Mouse (Mus musculus) olfactory bulb, adult 2 months (tissue): ENCODE measurements around the gene Glra3. TPM values are rescaled to one million over a fixed set of nuclear protein-coding genes. Genes with fewer than 3 reads are reported as not detected.

Experiments used
- H3K27ac ChIP-seq: fragments of 200-500 bp; 2 replicates; pipeline ENCODE4 v1.5.1; 2012; ENCODE audit warnings: low read depth, low read length; ENCODE audit not compliant: insufficient read depth
- H3K4me1 ChIP-seq: fragments of 200-500 bp; 2 replicates; pipeline ENCODE4 v1.6.1; 2012; ENCODE audit warnings: low read length; ENCODE audit not compliant: control insufficient read depth, insufficient read depth
- H3K4me3 ChIP-seq: fragments of 200-500 bp; 2 replicates; pipeline ENCODE4 v1.5.1; 2012; ENCODE audit warnings: mild to moderate bottlenecking, low read depth, low read length, moderate library complexity; ENCODE audit not compliant: insufficient read depth
- CTCF ChIP-seq: fragments of 200-500 bp; IDR thresholded peaks from 2 replicates; pipeline ENCODE4 v1.5.1; 2012; ENCODE audit warnings: low read depth, mild to moderate bottlenecking, low read length, moderate library complexity; ENCODE audit not compliant: insufficient read depth
- POLR2A ChIP-seq: fragments of 200-500 bp; IDR thresholded peaks from 2 replicates; pipeline ENCODE4 v1.6.1; 2012; ENCODE audit warnings: mild to moderate bottlenecking, low read depth, low read length, moderate library complexity; ENCODE audit not compliant: insufficient read depth
- WGBS: fragments of 180-500 bp; shearing (Covaris S2); methylation state at CpG from one replicate; pipeline ENCODE4 v1.1.7; 2018; 5-methylcytosine and 5-hydroxymethylcytosine counted together
- polyA plus RNA-seq: library from polyadenylated mRNA; stranded (reverse); fragments of >200 nt; gene quantifications from 2 replicates; pipeline ENCODE4 v1.2.4, GENCODE M21; 2012; ENCODE audit warnings: low replicate concordance; ENCODE audit not compliant: missing spikeins, insufficient read depth, insufficient read length

Glra3 gene
- polyA plus RNA-seq, result not detected in 2 replicates

GRCm38 (mm10) chr8:55939870-55940525, at the start of gene Glra3:
Glra3 (plus strand) TSS chr8:55940460.
- 8% methylated on average over 11 of the region's 11 CpGs for WGBS
- Histone ChIP-seq H3K4me1 (peaks cover 6% of the 10 kb centered on the region), H3K27ac (no peak within 1 kb of the TSS), H3K4me3 (peak within 1 kb of the TSS; percentile 36)
- TF ChIP-seq POLR2A (no peak), CTCF (no peak)

DNA sequence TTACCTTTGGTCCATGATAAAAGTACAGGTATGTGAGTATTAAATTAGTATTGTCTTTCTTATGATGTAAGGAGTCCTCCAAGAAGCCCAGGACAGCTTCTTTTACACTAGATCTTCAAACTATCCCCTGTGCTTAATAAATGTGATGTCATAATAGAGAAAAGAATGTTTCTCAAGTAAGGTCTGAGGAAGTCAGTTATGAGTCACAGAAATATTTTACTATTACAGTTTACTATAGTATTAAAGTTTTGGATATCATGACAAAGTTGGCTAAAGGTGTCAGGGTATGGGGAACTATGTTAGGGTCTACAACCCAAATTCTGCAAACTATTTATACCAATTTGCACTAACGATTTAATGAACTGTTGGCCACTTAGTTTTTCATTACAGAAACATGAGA, 33.4 kb upstream of the Glra3 start, which contains the start of gene Adam29:
Adam29 (minus strand) TSS at position 101 of the 400 bp plus-strand sequence.
- no peaks in the 10 kb centered on the region for H3K4me1 ChIP-seq
- H3K27ac ChIP-seq, result no peak within 1 kb of the TSS
- WGBS, result 79% methylated on average over 1 of the region's 1 CpGs
- TF ChIP-seq CTCF (no peak), POLR2A (no peak)
- no peak within 1 kb of the TSS for H3K4me3 ChIP-seq

DNA sequence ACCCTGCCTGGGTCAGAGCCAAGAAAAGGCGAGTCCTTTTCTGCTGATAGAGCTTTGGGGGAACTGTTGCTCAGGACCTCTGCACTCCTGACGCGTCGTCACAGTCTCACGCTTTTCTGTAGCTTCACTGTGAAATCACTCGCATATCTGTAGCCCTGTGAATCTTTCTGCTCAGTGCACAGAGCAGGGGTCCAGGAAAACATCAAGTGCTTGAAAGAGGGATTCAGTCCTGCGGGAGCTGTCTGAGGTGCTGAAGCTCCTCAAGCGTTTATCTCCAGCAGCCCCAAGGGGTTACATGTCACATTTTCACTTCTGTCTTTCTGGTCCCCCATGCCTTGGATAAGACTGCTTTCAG, 243 bp downstream of the Glra3 start:
- Histone ChIP-seq H3K27ac (no peak overlapping the region), H3K4me1 (peaks cover 6% of the 10 kb centered on the region), H3K4me3 (peak overlapping the region; percentile 36)
- WGBS, result under 1% methylated on average over 8 of the region's 8 CpGs
- TF ChIP-seq POLR2A, result no peak
- no peak for TF ChIP-seq CTCF

- no peak for TF ChIP-seq CTCF
- TF ChIP-seq POLR2A, result no peak
- no peak overlapping the region for H3K4me3 ChIP-seq
- no peaks in the 10 kb centered on the region for H3K4me1 ChIP-seq
- no peak overlapping the region for H3K27ac ChIP-seq
- WGBS, result 16% methylated on average over 3 of the region's 3 CpGs
These were observed 24.6 kb downstream of the Glra3 start for GRCm38 (mm10) chr8:55964759-55965320.

GRCm38 (mm10) chr8:55997859-55998258, 57.6 kb downstream of the Glra3 start:
- 36% methylated on average over 3 of the region's 3 CpGs for WGBS
- H3K4me3 ChIP-seq, result no peak overlapping the region
- H3K27ac ChIP-seq, result no peak overlapping the region
- no peaks in the 10 kb centered on the region for H3K4me1 ChIP-seq
- TF ChIP-seq CTCF (no peak), POLR2A (no peak)

DNA sequence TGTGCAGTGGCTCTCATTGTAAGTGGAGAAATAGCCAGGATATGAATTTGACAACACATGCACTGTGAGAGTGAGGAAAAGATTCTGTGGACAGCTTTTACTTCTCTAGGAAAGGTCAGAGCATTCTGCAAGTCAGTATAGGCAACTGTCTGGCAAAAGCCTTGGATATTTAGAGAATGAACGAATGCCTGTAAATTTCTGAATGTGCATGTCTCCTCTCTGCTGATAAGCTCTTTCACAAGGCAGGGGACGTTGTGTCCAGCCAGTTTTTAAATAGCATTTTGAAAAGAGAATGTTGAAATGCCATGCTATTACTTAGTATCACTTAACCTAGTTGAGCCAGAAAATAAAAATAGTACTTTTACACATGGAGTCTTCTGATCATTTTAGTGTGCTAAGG, 114.1 kb downstream of the Glra3 start:
- TF ChIP-seq POLR2A (no peak), CTCF (no peak)
- no peaks in the 10 kb centered on the region for H3K4me1 ChIP-seq
- no peak overlapping the region for H3K27ac ChIP-seq
- WGBS, result 75% methylated on average over 2 of the region's 2 CpGs
- no peak overlapping the region for H3K4me3 ChIP-seq

GRCm38 (mm10) chr8:56063081-56063480, 122.8 kb downstream of the Glra3 start:
- Histone ChIP-seq H3K4me3 (no peak overlapping the region), H3K27ac (no peak overlapping the region), H3K4me1 (no peaks in the 10 kb centered on the region)
- TF ChIP-seq CTCF, result no peak
- TF ChIP-seq POLR2A, result no peak
- WGBS, result 26% methylated on average over 3 of the region's 3 CpGs

DNA sequence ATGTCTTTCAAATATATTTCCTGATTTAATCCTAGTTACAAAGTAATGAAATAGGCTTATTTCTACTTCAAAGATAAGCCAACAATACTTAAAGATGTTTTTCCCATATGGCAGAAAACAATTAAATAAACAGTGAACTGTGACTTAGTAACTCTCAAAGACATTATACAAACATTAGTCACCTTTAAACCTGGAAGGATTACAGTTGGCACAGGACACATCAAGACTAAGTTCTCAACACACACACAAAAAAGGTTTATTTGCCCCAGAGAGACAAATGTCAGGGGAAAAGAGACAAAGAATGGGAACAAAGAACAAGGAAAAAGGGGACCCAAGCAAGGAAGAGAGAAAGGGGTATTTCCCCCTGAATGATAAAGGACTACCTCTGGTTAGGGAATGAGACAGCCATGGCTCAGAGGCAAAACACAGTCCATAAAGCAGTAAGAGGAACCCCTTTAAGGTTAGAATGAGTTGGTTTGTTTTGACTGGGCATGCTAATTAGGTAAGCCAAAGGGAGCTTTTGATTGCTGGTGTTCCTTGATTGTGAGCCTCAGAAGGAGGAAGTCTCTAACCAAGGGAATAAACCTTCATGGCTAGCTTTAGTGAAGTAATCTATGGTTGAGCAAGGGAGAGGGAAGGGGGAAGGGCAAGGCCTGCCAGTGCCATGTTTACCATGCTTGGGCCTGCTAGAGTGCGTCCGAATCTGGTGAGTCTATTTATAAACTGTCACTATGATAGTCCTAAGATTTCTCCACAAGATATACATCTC, 130.4 kb downstream of the Glra3 start:
- TF ChIP-seq POLR2A (no peak), CTCF (no peak)
- no peak overlapping the region for H3K4me3 ChIP-seq
- no peak overlapping the region for H3K27ac ChIP-seq
- H3K4me1 ChIP-seq, result no peaks in the 10 kb centered on the region
- 82% methylated on average over 2 of the region's 2 CpGs for WGBS

DNA sequence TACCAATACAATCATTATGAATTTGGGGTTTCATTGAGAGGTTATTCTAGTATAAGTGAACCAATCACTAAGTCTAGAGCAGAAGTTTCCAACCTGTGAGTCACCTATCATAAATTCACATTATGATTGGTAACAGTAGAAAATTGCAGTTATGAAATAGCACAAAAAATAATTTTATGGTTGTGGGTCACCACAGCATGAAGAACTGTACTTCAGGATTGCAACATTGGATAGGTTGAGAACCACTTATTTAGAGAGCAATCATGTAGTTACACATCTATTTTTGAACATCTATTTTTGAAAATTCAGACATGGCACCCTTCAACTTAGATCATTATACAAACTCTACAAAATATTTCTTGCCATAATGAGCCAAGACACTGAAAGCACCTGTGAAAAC, 143.4 kb downstream of the Glra3 start:
- H3K4me3 ChIP-seq, result no peak overlapping the region
- TF ChIP-seq CTCF (no peak), POLR2A (no peak)
- H3K4me1 ChIP-seq, result no peaks in the 10 kb centered on the region
- H3K27ac ChIP-seq, result no peak overlapping the region
